Mouse (Mus musculus) lung, adult 2 months (tissue): ENCODE data around the gene Ackr3.

Experiments
- CTCF ChIP-seq: fragments of 200-500 bp; IDR thresholded peaks from 2 replicates; pipeline ENCODE4 v1.5.1; 2011; ENCODE audit warnings: mild to moderate bottlenecking, low read length, control low read depth; ENCODE audit not compliant: insufficient read depth
- POLR2A ChIP-seq: fragments of 200-500 bp; IDR thresholded peaks from 2 replicates; pipeline ENCODE4 v1.6.1; 2011; ENCODE audit warnings: low read depth, mild to moderate bottlenecking, control low read depth, low read length, borderline replicate concordance; ENCODE audit errors: extremely low read depth

DNA sequence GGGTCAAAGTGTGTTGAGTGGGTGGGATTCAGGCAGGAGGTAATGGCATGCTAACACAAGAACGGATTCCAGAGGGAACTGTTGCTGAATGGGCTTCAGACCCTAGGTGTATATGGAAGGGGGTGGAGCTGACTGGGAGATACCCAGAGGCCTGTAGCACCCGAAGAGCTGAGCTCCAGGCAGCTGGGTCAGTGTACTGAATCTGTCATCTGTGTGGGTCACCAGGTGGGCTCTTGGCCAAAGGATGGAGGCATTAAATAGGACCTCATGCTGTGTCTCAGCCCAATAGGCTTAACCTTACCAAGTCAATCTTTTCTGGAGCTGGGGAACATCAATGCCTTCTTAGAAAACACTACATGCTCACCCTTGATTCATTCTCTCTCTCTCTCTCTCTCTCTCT, 2.1 kb upstream of the Ackr3 start:
- no peak for TF ChIP-seq POLR2A
- no peak for TF ChIP-seq CTCF
